Mouse (Mus musculus) skeletal muscle tissue, adult 2 months (tissue): ENCODE results near the gene Cenpc1.

Source experiments
- DNase-seq: peaks from one replicate; pipeline ENCODE4 v3.0.0-alpha.2; 2012; ENCODE audit warnings: low read depth, low spot score

Gene Cenpc1

DNA sequence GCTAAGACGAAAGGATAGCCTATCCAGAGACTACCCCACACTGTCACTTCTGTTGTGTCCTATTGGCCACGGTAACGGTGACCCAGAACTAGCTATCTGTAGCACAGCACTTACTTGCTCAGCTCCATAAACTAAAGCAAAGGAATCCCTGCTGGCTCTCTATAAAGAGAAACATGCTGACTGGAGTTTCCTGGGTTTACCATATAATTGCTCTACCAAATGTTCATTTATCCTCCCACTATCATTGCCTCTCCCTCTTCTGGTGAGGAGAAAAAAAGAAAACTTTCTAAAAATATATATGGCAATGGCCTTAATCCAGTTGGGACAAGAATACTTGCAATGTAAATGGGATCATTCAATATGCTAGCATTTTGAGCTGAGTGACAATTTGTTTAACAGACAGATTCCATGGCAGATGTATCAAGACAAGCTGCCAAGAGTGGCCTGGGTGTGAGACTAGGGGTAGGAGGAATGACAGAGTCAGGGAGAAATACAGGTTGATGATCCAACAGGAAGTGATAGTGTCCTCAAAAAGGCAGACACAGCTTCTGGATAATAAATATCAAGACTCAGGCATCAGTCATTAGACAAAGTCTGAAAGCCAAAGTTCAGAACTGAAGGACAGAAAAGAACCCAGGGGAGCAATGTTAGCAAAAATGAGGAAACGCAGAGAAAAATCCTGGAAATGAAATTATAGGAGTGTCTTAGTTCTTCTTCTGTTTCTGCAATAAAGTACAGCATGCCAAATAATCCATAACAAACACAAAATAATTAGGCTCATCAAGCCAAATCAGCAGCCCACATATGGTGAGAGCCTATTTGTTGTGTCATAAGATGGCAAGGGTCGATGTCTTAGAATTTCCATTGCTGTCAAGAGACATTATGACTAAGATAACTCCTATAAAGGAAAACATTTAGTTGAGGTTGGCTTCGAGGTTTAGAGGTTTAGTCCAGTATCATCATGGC is 68.6 kb downstream of the Cenpc1 start:
- no peak for DNase-seq

- DNase-seq: no peak
These were observed 70.8 kb downstream of the Cenpc1 start for GRCm38 (mm10) chr5:85994551-85994950.

- DNase-seq: no peak
These were observed 72.3 kb downstream of the Cenpc1 start for GRCm38 (mm10) chr5:85992805-85993721.

- no peak for DNase-seq
These were observed 73.3 kb downstream of the Cenpc1 start for GRCm38 (mm10) chr5:85992055-85992454.

DNA sequence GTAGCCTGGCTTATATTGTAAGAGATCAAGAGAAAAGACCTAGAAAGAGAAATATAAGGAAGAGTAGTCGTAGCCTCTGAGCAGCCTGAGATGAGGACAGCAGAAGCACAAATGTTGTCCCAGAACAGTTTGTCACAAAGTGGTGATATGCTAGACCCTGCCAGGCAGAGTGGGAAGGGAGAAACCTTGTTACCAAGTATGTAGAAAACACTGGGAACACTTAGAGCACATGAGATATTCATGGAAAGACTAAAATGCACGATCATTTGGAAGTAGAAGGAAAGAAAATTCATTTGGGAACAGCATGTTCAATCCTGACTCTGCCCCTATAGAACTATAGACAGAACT is 77.9 kb downstream of the Cenpc1 start:
- no peak for DNase-seq

DNA sequence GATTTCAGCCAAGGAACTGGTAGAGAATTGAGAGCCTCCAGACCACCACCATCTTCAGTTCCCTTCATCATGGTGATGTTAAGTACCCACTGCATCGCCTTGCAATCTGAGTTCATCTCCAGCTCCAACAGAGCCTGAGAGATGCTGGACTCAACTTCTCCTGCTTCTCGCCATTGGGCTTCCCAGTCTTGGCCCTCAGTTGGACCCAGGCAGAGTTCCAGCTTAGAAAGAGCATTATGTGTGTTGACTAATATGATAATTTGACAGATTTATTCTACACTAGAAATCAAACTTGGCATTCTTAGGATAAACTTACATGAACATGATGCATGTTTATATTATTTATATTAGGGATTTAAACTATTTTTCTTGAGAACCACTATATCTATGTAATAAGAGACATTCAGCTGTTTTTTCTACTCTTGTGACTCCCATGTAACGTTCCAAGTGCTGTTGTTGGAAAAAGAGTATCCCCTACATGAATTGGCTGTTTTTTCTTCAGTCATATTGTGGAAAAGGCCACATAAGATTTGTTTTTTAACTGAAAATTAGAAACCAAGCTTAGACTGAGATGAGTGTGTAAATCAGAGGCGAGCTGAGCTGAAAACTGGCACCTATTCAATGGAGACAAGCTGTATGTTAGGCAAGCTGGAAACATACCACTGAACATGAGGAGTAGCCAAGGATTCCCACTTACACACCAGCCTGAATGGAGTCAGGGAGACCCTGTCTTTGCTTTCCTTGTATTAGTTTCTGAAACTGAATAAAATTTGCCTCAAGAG is 78.5 kb downstream of the Cenpc1 start:
- DNase-seq: no peak

GRCm38 (mm10) chr5:85977646-85978426 is 87.5 kb downstream of the Cenpc1 start:
- no peak for DNase-seq

GRCm38 (mm10) chr5:85962791-85963190 is 102.6 kb downstream of the Cenpc1 start:
- no peak for DNase-seq
